Mouse (Mus musculus): Measurements from ENCODE around the gene Gm11115. TPM values are rescaled to one million over a fixed set of nuclear protein-coding genes. Genes with fewer than 3 reads are reported as not detected.

Gm11115 gene
- total RNA-seq (2017), result not detected in 2 replicates

DNA sequence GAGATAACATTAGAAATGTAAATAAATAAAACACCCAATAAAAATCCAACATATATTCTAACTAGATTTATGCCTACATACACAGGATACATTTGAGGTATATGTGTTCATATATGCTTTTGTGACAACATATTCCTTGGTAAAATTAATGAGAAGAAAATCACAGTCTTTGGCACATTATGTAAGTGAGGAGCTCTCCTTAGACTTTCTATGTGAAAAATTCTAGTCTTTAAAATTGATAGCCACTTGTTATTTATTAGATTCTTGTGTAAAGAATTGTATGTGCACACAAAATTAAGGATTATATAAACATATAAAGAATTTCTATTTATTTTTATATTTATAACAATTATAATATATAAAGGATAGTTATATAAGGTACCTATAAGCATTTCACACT is at the start of gene Gm11115:
Gene Gm11115, minus strand, starts transcription at position 101 of the 400 bp plus-strand sequence.
- no peak for ATAC-seq (replicated peaks; ENCODE audit: low read depth, poor library complexity, severe bottlenecking)

GRCm38 (mm10) chr5:88111430-88111829 is 42.5 kb downstream of the Gm11115 start, which contains the start of gene Gm11116:
Gene Gm11116, minus strand, starts transcription at chr5:88111530.
- ATAC-seq (replicated peaks; ENCODE audit: low read depth, poor library complexity, severe bottlenecking), result no peak

Other genes with a start within 250 kb of the Gm11115 start
- gene Csn3, start 228.5 kb downstream of the Gm11115 start, total RNA-seq (2017), result not detected in 2 replicates
- not detected in 2 replicates for gene 2310003L06Rik, start 184.6 kb downstream of the Gm11115 start, total RNA-seq (2017)
- gene Gm28434, start 184.6 kb downstream of the Gm11115 start, total RNA-seq (2017), result not detected in 2 replicates
- not detected in 2 replicates for gene Cabs1, start 174.7 kb downstream of the Gm11115 start, total RNA-seq (2017)
- gene Smr3a, start 151.6 kb downstream of the Gm11115 start, total RNA-seq (2017), result not detected in 2 replicates
- not detected in 2 replicates for gene Smr2, start 67.5 kb downstream of the Gm11115 start, total RNA-seq (2017)
- gene Gm11116, start 42.6 kb downstream of the Gm11115 start, total RNA-seq (2017), result not detected in 2 replicates
- gene Gm7714, start 114.8 kb upstream of the Gm11115 start, total RNA-seq (2017), result not detected in 2 replicates
- gene Prol1, start 163.2 kb upstream of the Gm11115 start, total RNA-seq (2017), result not detected in 2 replicates
- not detected in 2 replicates for gene Amtn, start 222.0 kb upstream of the Gm11115 start, total RNA-seq (2017)